Mouse (Mus musculus): ENCODE measurements at regions not wholly inside any gene's neighbourhood (a gene's known extent, or its start where the extent isn't known, plus 50 kb on each side); places are given as distances from the start of the nearest gene placed in this dataset.

DNA sequence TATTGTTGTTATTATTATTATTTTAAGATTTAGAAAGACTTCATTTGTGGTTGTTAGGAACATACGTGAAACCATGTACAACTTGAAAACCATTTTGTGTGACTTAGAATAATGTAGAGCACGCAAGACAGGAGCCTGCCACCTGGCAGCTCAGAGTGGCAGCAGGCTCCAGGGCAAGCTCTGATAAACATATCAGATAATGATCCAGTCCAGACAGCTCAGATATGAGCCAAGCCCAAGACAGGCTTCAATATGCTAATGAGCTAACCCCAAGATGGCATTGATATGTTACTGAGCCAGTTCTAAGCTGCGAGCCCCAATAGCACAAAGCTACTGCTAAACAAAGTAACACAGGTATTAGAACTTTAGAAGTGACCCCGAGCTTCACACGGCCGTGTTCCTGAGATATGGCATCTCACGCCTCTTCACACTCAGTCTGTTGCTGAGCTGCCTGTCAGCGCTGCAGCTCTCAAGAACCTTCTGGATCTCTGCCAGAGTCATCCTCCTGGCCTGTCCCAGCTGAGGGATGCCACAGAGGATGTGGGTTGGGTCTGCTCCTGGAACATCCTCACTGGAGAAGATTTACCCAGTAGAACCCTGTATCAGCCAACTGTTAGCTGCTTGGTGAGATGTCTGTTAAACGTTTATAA lies 93.9 kb upstream of the Tgm3 start:
- TF ChIP-seq EP300 (IDR thresholded peaks at IDR 0.05; ENCODE audit: low read depth), result no peak
- TF ChIP-seq CTCF (IDR thresholded peaks at IDR 0.05; ENCODE audit: low read depth), result no peak

Measured in heart, postnatal 0 days (tissue).